Mouse (Mus musculus) spleen, postnatal 10 days (tissue): ENCODE measurements around the gene Bicdl2.

Experiments
- DNase-seq, 2 experiments: peaks; one replicate each; pipeline ENCODE4 v3.0.0; 2021 to 2022; ENCODE audit warnings: low spot score in 2 of 2

Bicdl2 gene

GRCm38 (mm10) chr17:23660117-23660875 is at the start of gene Bicdl2:
TSS of gene Bicdl2 (plus strand) at chr17:23660506.
- peak; percentile 32 to 67 for DNase-seq

GRCm38 (mm10) chr17:23617087-23617486 is 43.2 kb upstream of the Bicdl2 start:
- no peak for DNase-seq

- no peak for DNase-seq
Observed at GRCm38 (mm10) chr17:23620351-23620750, 40.0 kb upstream of the Bicdl2 start.

- no peak for DNase-seq
Observed at GRCm38 (mm10) chr17:23627813-23628212, 32.5 kb upstream of the Bicdl2 start.

GRCm38 (mm10) chr17:23630195-23631020 is 29.9 kb upstream of the Bicdl2 start:
- DNase-seq, result peak; percentile 64 to 84

- DNase-seq, result no peak
Observed at GRCm38 (mm10) chr17:23631241-23631640, 29.1 kb upstream of the Bicdl2 start.

GRCm38 (mm10) chr17:23644613-23645495 is 15.5 kb upstream of the Bicdl2 start, which contains the start of gene Mmp25:
TSS of gene Mmp25 (minus strand) at chr17:23645277.
- DNase-seq, result no peak

GRCm38 (mm10) chr17:23645894-23646293 is 14.4 kb upstream of the Bicdl2 start:
- no peak for DNase-seq

GRCm38 (mm10) chr17:23651363-23651762 is 8.9 kb upstream of the Bicdl2 start:
- DNase-seq, result no peak

- DNase-seq, result no peak
Observed at GRCm38 (mm10) chr17:23653324-23653723, 7.0 kb upstream of the Bicdl2 start.

GRCm38 (mm10) chr17:23654001-23654400 is 6.3 kb upstream of the Bicdl2 start:
- DNase-seq, result no peak

GRCm38 (mm10) chr17:23654410-23654809 is 5.9 kb upstream of the Bicdl2 start:
- DNase-seq, result no peak

GRCm38 (mm10) chr17:23658450-23658849 is 1.9 kb upstream of the Bicdl2 start:
- DNase-seq, result no peak

GRCm38 (mm10) chr17:23660876-23661200 is 532 bp downstream of the Bicdl2 start:
- DNase-seq, result no peak

- peak in 1 of 2 experiments; percentile 61 for DNase-seq
Observed at GRCm38 (mm10) chr17:23661526-23661925, 1.2 kb downstream of the Bicdl2 start.

- no peak for DNase-seq
Observed at GRCm38 (mm10) chr17:23664556-23665021, 4.3 kb downstream of the Bicdl2 start.

- no peak for DNase-seq
Observed at GRCm38 (mm10) chr17:23665511-23665910, 5.2 kb downstream of the Bicdl2 start.

- DNase-seq, result no peak
Observed at GRCm38 (mm10) chr17:23670516-23671074, 10.3 kb downstream of the Bicdl2 start.

GRCm38 (mm10) chr17:23671519-23671918 is 11.2 kb downstream of the Bicdl2 start:
- no peak for DNase-seq

GRCm38 (mm10) chr17:23672761-23673160 is 12.5 kb downstream of the Bicdl2 start:
- no peak for DNase-seq

- DNase-seq, result peak; percentile 80 to 89
Observed at GRCm38 (mm10) chr17:23673424-23674073, 13.2 kb downstream of the Bicdl2 start, which contains the start of the genes Hcfc1r1 and Thoc6. TSS of gene Hcfc1r1 (plus strand) at chr17:23673596. TSS of gene Thoc6 (minus strand) at chr17:23673882.
